Mouse (Mus musculus) monocyte, adult 2 months (primary cell): ENCODE measurements around the gene Duox2.

Experiments used
- DNase-seq, 2 experiments: peaks; one replicate each; pipeline ENCODE4 v3.0.0; 2022; ENCODE audit warnings: low spot score in 2 of 2, low read depth in 1 of 2

Duox2 gene

GRCm38 (mm10) chr2:122302574-122303241, 4.5 kb upstream of the Duox2 start:
- peak in 1 of 2 experiments; percentile 42 for DNase-seq

- no peak for DNase-seq
Measured at GRCm38 (mm10) chr2:122301921-122302573, 3.8 kb upstream of the Duox2 start.

GRCm38 (mm10) chr2:122301081-122301920, 3.1 kb upstream of the Duox2 start:
- no peak for DNase-seq

GRCm38 (mm10) chr2:122300656-122301020, 2.4 kb upstream of the Duox2 start:
- no peak for DNase-seq

- DNase-seq, result no peak
Measured at GRCm38 (mm10) chr2:122299911-122300655, 1.8 kb upstream of the Duox2 start.

GRCm38 (mm10) chr2:122298596-122299490, 594 bp upstream of the Duox2 start, which contains the start of gene Duoxa2:
TSS of gene Duoxa2 (plus strand) at chr2:122298900.
- no peak for DNase-seq

- no peak for DNase-seq
Measured at GRCm38 (mm10) chr2:122297271-122298095, 766 bp downstream of the Duox2 start.

- DNase-seq, result no peak
Measured at GRCm38 (mm10) chr2:122294916-122295315, 3.3 kb downstream of the Duox2 start.

GRCm38 (mm10) chr2:122286137-122286536, 12.1 kb downstream of the Duox2 start:
- DNase-seq, result no peak

- DNase-seq, result no peak
Measured at GRCm38 (mm10) chr2:122284091-122284490, 14.2 kb downstream of the Duox2 start.

- no peak for DNase-seq
Measured at GRCm38 (mm10) chr2:122278769-122279168, 19.5 kb downstream of the Duox2 start.

- DNase-seq, result no peak
Measured at GRCm38 (mm10) chr2:122266407-122267193, 31.6 kb downstream of the Duox2 start.

- no peak for DNase-seq
Measured at GRCm38 (mm10) chr2:122264690-122265089, 33.6 kb downstream of the Duox2 start.

- DNase-seq, result no peak
Measured at GRCm38 (mm10) chr2:122260729-122261128, 37.5 kb downstream of the Duox2 start.

GRCm38 (mm10) chr2:122255997-122256396, 42.3 kb downstream of the Duox2 start:
- no peak for DNase-seq

GRCm38 (mm10) chr2:122247786-122248185, 50.5 kb downstream of the Duox2 start:
- no peak for DNase-seq

- peak; percentile 19 to 40 for DNase-seq
Measured at GRCm38 (mm10) chr2:122243671-122244131, 54.5 kb downstream of the Duox2 start.

- no peak for DNase-seq
Measured at GRCm38 (mm10) chr2:122241935-122242334, 56.3 kb downstream of the Duox2 start.
